Mouse (Mus musculus): Measurements from ENCODE around the gene Ldhd. TPM values are rescaled to one million over a fixed set of nuclear protein-coding genes. Genes with fewer than 3 reads are reported as not detected.

Ldhd gene
- polyA plus RNA-seq (2012; rRNA removed): 28.3 and 28.6 TPM in 2 replicates

DNA sequence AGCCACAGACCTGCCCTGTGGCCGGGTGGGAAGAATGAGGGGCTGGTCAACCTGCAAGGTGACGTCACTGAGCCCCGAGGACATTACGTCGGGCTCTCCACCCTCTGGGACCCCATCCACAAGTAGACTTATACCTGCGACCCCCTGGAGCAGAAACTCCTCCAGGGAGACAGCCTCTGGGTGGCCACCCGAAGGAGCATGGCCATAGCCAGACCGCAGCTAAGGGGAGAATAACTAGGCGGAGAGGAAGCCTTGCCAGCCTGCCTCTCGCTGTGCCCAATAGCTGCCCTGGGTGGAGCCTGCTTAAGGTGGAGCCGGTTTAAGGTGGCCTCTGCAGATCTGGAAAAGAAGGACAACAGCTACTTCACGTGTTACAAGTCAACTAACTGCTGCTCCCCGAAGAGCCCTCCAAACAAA lies at the start of gene Ldhd:
Gene Ldhd (minus strand): TSS at position 270 of the 417 bp plus-strand sequence.

DNA sequence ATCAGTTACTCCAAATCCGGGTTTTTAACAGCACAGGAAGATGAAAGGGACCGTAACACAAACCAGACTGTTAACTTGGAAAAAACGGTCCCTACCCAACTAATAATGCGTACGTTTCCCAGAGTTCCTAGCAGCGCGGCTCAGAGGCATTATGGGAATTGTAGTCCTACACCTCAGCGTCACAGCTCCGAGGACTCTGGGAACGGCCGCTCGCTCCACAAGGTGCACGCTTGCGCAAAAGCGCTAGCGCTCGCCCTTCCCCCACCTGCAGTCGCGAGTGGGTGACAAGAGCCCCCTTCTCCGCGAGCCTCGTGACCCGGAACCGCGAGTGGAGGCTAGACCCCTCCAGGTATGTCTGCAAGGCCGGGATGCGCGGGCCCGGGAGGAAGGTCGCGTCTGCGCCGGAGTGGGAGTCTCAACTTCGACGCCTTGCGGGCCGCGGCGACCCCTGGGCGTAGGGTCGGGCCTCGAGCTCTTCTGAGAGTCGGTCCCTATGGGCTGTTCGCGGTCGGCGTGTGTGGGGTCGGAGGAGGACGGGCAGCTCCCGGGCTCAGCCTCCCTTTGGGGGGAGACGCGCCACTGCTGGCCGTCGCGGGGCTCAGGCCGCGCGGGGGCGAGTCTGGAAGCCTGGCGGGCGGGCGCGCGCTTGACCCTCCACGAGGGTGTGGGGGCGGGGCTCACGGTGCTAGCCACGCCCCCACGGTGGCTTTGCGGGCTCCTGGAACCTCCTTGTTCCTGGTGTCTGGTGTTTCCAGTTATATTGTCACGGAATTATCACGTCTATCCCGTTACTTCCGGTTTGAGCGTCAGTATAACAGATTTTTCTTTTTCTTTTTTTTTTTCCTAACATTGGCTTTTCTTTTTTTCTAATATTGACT lies 13.3 kb upstream of the Ldhd start, which contains the start of gene Zfp1:
Gene Zfp1 (plus strand): TSS at position 138 of the 878 bp plus-strand sequence.

Other genes starting within 250 kb of the Ldhd start
- 95.8 and 165 TPM in 2 replicates for gene Fa2h, start 236.6 kb downstream of the Ldhd start, polyA plus RNA-seq (2012; rRNA removed)
- 1.9 and 2.8 TPM in 2 replicates for gene Wdr59, start 108.3 kb downstream of the Ldhd start, polyA plus RNA-seq (2012; rRNA removed)
- gene Znrf1, start 94.3 kb downstream of the Ldhd start, polyA plus RNA-seq (2012; rRNA removed): 41.7 and 65.5 TPM in 2 replicates
- gene Zfp1, start 13.0 kb upstream of the Ldhd start, polyA plus RNA-seq (2012; rRNA removed): 1.6 and 2.2 TPM in 2 replicates
- gene Ctrb1, start 60.6 kb upstream of the Ldhd start, polyA plus RNA-seq (2012; rRNA removed): 8.0 and 9.1 TPM in 2 replicates
- 49.4 and 57.8 TPM in 2 replicates for gene Bcar1, start 113.4 kb upstream of the Ldhd start, polyA plus RNA-seq (2012; rRNA removed)
- gene Cfdp1, start 223.9 kb upstream of the Ldhd start, polyA plus RNA-seq (2012; rRNA removed): 0.32 and 0.55 TPM in 2 replicates
- gene Tmem170, start 246.4 kb upstream of the Ldhd start, polyA plus RNA-seq (2012; rRNA removed): 0.98 and 1.1 TPM in 2 replicates